Mouse (Mus musculus) adrenal gland, adult (tissue): ENCODE data around the gene Olfml2a.

Experiments
- DNase-seq, 2 experiments: peaks; one replicate each; pipeline ENCODE4 v3.0.0; 2022 to 2023; ENCODE audit warnings: low spot score in 1 of 2; ENCODE audit not compliant: inconsistent age in 2 of 2

The Olfml2a gene

DNA sequence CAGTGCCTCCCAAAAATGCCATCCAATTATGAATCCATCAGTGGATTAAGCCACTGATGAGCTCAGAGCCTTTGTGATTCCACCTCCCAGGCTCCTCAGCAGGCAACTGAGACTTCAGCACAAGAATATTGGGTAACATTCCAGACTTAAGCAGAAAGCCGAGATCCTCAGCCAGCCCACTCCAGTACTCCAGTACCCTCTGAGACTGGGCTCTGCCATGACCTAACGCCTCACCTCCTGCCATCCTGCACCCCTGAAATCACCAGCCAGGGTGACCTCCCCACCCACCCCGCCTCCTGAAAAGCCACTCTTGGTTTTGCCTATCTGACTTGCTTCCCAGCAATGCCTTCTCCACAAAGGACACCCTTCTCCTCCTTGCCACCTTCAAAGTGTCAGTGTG lies 5.6 kb downstream of the Olfml2a start:
- DNase-seq, result no peak

DNA sequence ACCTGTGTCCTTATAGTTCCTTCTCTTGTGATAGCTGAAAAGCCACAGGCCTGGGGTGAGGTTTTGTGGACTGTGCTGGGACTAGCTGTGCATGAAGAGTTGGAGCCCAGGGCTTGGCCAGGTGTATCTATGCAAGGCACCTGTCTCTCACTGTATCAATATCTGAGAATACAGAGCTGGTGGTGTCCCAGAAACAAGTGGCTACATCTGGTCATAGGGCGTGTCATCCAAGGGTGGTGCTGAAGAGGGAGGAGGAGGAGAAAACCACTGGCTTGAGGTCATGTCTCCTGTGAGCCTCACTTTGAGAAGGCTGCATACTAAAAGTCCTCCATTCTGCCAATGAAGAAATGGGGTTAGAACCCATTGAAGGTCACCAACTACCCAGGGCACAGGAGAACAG lies 6.2 kb downstream of the Olfml2a start:
- DNase-seq, result peak in 1 of 2 experiments; percentile 2

DNA sequence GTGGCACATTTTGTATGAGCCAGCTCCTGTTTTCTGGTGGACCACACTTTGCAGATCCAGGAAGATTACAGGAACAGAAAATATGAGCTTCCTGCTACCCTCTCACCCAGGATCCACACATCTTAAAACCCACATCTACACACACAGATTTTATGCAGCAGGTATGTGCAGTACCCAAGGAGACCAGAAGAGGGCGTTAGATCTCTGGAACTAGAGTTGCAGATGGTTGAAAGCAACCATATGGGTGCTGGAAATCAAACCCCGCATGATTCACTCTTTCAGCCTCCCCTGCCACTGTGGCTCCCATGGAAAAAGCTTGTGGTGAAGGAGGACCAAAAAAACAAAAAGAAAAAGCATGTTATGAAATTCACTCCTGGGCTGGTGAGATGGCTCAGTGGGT lies 7.3 kb downstream of the Olfml2a start:
- DNase-seq, result peak in 1 of 2 experiments; percentile 1

DNA sequence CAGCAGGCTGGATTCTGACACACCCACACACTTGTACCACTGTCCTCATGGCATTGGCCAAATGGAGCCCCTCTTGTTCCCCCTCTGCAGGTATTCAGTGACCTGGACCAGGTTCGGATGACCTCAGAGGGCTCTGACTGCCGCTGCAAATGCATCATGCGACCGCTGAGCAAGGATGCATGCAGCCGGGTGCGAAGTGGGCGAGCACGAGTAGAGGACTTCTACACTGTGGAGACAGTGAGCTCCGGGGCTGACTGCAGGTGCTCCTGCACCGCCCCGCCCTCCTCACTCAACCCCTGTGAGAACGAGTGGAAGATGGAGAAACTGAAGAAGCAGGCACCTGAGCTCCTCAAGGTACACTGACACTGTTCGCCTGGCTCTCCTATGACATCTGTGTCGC lies 9.6 kb downstream of the Olfml2a start:
- no peak for DNase-seq

DNA sequence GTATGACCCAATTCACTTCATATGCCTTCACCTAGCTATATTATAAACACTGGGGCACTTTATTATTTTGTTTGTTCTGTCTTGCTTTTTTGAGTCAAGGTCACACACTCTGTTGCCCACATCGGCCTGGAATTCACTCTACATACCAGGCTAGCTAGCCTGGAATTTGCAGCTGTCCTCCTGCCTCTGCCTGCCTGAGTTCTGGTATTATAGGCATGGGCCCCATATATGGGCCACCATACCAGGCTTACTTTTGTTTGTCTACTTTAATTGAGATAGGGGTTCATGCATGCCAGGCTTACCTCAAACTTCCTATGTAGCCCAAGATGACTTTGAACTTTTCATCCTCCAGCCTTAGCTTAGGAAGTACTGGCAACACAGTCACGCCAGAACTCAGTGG lies 10.1 kb downstream of the Olfml2a start:
- DNase-seq, result no peak

DNA sequence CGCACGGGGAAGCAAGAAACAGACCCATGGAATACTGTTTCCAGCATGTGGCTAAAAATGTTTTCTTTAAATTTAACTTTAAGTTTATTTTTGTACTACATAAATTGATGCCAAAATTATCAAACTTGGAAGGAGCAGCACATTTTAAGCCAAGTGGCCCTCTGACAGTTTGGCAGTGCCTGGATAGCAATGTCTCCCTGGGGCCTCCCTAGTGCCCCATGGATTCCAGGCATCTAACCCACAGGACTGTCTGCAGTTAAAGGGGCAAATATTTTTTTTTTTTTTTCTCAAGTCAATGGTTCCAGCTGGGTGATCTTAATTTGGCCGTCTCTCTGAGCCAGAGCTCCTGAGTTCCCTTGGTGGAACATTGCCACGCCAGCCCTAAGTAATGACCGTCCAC lies 11.4 kb downstream of the Olfml2a start:
- no peak for DNase-seq

DNA sequence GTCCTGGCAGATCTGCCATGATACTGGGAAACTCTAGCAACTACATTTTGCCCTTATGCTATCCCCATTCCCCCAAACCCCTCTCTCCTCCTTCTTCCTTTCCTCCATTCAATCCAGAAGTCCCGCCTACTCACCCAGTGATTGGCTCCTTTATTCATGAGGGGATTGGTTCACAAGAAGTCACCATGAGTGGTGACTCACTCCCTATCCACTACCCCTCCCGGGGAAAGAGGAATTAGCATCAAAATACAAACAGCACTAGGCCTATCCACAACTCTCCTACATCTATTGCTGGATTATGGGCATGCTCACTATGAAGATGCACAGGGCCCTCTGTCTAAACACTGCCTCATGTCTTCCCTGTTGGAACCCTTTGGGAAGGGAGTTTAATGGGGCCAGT lies 12.2 kb downstream of the Olfml2a start:
- DNase-seq, result peak in 1 of 2 experiments; percentile 56

DNA sequence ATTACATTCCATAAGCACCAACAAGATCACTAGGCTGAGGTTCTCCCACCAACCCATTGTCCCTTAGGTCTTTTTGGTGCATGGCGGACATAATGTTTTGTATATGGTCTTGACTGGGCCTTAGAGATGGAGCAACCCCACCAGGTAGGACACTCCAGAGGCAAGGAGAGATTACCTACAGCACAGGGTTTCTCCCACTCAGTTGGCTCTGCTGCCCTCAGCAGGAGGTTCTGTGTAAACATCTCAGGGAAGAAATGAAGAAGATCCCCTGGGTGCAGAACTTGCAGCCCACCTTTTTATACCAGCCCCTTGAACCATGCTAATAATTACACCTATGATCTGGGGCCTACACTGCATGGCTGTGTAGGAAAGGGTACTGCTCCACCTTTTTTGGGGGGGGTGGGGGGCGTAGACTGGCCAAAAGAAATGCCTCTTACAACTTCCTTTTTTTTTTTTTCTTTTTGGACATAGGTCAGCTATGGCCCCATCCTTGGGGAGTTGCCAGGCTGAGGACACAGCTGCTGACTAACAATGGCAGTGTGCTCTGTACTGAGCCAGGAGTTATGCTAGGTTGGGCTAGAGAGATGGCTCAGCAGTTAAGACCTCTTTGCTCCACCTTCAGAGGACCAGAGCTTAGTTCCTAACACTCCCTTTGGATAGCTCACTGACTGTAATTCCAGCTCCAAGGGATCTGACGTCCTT lies 12.8 kb downstream of the Olfml2a start:
- peak; percentile 55 to 72 for DNase-seq

DNA sequence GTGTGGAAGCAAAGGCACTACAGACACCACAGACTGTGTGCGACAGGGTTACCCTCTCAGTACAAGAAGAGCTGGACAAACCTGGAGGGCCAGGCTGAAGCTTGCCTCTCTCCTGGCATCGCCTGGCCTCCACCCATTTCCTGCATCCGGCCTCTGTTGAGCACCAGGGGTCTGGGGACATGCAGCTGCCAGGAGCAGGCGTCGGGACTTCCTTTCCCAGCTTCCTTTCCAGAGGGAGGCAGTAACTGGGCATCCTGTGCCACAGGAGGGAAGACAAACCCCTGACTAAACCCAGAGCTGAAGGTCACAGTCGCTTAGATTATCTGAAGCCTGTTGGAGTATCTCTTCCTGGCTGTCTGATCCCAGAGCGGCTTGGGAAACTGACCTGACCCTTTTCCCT lies 15.8 kb downstream of the Olfml2a start:
- peak; percentile 61 to 75 for DNase-seq

DNA sequence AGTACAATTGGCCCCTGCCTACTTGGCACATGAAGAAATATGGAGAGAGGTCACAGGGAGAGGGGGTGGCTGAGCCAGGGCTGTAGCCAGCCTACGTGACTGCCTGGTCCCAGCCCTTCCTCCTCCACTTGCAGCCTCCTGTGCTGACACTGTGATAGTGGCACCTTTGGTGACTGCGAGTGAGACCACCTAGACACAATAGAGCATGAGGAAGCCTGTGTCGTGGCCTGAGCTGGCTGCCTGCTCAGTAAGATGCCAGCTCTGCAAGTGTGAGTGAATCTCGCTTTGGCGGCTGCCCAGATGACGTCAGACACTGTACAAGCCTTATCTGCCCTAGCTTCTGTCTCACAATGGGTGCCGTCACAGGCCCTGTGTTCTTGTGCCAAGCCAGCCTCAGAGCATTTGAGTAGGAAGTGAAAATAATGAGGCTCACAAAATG lies 18.5 kb downstream of the Olfml2a start:
- peak; percentile 97 to 98 for DNase-seq

DNA sequence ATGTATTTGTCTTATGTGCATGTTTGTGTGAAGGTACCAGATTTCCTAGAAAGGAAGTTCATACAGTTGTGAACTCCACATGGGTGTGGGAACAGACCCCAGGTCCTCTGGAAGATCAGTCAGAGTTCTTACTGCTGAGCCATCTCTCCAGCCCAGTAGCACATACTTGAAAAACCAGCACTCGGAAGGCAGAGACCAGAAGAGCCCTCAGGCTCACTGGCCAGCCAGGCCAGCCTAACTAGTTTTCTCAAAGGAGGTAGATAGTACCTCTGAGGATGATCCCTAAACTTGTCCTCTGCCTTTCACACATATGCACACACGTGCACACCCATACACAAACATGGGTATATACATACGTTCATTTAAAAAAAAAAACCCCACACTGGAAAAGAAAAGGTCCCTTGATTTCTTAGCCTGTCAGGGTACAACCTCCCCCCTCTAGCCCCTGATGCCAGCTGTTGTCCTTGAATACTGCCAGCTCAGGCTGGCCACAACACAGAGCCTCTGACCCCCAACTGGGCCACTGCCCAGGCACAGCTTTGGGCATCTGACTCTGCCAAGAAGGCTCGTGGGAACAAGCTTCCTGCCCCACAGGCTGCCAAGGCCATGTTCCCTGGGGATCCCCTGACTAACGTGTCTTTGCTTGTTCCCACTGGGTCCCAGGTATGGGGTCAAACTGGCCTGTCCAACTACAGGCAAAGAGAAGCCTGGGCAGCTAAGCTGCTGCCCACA lies 21.5 kb downstream of the Olfml2a start:
- DNase-seq, result peak; percentile 92 to 94

DNA sequence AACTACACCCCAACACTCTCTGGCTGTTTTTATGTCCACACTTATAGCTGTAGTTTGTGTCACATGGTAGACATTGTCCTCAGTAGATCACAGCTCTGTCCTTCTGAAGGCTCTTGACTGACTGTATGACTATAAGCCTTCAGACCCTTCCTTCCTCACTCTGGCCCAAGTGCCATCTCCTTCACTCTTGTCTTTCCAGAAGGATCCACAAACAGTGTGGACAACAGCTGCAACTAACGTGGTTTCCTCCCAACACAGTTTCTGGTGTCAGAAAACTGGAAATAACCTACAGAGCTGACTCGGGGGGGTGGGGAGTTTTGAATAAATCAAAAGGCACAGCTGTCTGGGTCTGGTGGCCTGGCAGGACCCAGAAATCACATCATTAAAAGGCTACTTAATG lies 24.3 kb downstream of the Olfml2a start:
- DNase-seq, result no peak

DNA sequence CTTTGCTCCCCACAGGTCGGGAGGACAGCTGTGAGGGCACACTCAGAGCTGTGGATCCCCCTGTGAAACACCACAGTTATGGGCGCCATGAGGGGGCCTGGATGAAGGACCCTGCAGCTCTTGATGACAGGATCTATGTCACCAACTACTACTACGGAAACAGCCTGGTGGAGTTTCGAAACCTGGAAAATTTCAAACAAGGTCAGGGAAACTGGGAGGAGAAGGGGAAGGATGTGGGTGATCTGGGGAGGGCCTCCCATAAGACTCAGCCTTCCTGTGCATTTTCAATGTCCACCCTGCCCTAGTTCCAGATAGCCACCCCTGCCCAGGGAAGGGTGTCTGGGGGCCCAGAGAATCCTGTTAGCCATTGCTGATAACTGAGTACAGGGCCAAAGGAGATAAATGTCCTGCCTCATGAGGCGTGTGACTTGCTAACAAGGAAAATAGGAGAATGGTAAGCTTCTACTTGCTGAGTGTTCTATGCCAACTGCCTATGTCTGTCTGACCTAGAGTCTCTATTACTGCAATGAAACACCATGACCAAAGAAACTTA lies 26.0 kb downstream of the Olfml2a start:
- peak in 1 of 2 experiments; percentile 59 for DNase-seq

DNA sequence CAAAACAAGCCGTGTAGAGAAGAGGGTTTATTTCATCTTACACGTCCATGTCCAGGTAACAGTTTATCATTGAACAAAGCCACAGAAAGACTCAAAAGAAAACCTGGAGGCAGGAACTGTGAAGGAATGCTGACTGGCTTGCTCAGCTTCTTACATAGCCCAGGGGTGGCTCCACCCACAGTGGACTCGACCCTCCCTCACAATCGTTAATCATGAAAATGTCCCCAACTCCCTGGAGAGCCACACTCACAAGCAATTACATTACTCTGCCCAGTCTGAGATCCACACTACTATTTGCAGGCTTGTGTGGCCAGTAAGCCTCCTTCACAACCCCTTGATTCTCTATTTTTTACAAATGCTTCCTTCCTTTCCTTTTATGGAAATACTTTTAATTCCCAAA lies 32.4 kb downstream of the Olfml2a start:
- no peak for DNase-seq

DNA sequence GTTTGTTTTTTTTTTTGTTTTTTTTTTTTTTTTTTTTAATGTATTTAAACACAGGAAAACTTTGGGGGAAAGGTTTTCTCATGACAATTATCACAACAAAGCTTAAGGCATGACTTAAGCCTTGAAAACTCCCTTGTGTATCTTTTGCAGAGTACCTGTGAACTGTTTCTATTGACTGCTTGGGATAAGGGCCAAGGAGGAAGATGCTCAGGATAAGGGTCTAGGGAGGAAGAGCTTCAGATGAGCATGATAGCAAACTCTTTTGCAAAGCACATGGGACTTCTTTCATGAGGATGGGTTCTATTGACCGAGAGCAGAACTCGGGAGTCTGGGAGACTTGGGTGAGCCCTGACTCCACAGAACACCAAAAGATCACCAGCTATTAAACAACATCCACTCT lies 37.9 kb downstream of the Olfml2a start:
- no peak for DNase-seq

DNA sequence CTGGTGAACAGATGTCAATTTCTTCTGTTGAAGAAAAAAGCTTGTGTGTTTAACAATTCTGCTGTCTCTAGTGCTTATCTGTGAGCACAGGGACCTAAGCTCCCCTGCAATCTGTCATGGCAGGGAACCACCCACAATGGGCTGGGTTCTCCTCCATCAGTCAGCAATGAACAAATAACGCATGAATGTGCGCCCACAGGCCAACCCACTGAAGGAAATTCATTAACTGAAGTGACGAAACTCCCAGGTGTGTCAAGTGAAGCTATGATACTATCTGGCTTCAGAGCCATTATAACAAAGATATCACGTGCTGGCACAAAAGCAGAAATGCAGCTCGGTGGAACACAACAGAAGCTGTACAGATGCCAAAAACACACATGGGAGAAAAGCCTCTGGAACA lies 38.3 kb downstream of the Olfml2a start:
- no peak for DNase-seq

DNA sequence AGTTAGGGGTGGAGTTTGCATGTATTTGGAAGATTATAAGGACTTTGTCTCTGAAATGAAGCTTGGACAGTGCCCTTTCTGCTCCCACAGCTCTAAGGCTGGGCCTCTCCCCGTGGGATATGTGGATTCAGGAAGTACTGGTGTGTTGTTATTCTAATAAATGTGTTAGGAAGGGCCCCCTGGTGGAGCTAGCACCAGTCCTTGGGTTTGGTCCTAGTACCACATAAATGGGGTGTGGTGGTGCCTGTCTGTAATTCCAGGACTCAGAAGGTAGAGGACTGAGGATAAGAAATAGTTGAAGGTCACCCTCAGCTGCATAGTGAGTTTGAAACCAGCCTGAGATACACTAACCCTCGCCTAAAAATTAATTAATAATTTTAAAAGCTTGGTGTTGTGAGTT lies 41.4 kb downstream of the Olfml2a start:
- peak in 1 of 2 experiments; percentile 53 for DNase-seq

DNA sequence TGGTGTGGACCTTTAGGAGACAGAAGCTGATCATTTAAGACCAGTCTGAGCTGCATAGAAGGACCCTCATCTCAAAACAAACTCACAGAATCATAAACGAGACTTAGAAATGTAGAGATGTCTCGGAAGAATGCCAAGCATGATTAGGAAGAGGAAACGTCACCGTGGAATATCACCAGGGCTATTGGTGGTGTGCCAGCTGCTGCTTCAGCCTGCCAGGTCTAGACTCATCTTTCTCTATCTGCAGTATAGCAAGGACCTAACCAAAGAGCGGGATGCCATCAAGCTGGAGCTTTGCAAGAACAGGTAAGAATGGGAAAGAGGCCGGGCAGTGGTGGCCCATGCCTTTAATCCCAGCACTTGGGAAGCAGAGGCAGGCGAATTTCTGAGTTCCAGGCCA lies 41.9 kb downstream of the Olfml2a start:
- peak; percentile 71 to 83 for DNase-seq

DNA sequence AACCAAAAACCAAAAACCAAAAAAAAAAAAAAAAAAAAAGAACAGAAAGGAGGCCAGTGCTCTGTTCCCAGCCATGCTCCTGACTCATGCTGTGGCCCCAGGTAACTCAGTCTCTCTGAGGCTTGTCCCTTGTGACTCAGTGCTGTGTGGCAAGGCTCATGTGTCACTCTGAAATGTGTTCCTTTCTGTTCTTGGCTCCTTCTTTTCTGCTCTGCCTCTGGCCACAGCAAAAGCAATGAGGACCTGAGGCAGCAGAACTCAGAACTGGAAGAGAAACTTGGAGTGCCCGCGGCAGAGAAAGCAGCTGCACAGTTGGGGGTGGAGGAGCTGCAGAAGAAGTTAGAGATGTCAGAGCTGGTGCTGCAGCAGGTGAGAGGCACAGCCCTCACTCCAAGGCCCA lies 42.4 kb downstream of the Olfml2a start:
- DNase-seq, result peak; percentile 64 to 71

DNA sequence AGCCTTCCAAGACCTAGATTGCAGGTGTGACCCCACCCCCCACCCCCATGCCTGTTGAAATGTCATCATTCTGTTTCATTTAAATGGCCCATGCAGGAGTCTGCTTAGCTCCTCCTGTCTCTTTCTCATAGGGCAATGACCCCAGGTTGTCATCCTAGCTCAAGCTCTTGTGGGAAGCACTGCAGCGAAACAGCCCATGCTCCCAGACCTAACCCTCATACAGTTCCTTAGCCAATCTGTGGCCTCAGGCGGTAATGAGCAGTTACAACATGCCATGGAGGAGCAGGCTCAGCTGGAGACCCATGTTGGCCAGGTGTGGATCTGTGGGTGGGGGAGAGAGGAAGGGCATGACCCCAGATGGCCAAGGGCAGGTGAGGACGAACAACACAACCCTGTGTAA lies 43.4 kb downstream of the Olfml2a start:
- DNase-seq, result no peak

DNA sequence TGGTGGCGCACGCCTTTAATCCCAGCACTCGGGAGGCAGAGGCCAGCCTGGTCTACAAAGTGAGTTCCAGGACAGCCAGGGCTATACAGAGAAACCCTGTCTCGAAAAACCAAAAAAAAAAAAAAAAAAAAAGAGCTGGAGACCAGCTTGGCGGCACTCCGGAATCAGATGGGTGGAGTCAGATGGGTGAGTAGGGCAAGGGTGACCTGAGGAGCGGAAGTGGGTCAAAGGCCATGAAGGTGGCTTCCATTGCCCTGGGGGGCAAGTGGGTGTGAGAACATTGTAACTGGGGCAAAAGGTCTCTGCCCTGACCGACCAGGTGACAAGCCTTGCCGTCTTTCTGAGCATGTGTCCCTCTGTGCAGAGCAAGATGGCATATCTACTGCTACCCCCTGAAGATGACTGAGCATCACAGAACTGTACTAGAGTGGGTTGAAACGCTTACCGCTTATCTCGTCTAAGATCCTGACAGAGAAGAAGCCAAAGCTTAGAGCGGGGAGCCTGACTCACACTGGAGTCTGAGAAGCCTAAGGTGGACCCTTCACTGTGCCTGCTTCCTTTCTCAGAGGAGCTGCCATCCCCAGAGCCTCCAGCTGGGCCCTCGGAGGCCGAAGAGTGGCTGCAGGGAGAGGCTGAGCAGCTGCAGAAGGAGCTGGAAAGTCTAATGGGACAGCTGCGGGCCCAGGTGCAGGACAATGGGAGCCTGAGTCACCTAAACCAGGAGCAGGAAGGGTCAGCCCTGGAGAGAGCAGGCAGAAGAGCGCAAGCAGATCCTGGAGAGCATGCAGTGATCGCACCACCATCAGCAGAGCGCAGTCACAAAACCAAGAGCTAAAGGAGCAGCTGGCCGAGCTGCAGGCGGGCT lies 44.4 kb downstream of the Olfml2a start:
- no peak for DNase-seq
